Mouse (Mus musculus) splenic B cell, adult 2 months (primary cell): Measurements from ENCODE around the gene Golga7b.

Experiments
- DNase-seq: peaks from one replicate; pipeline ENCODE4 v3.0.0-alpha.2; 2011; ENCODE audit warnings: low read depth, low spot score
- H3K27me3 ChIP-seq: 2 replicates; pipeline ENCODE4 v1.6.1; 2012; ENCODE audit warnings: mild to moderate bottlenecking, low read length, moderate library complexity, mixed read lengths; ENCODE audit not compliant: control insufficient read depth, poor library complexity, insufficient read depth, severe bottlenecking
- H3K36me3 ChIP-seq: 2 replicates; pipeline ENCODE4 v1.6.1; 2012; ENCODE audit warnings: mild to moderate bottlenecking, low read length, moderate library complexity, mixed read lengths; ENCODE audit not compliant: control insufficient read depth, poor library complexity, insufficient read depth, severe bottlenecking

Golga7b gene

GRCm38 (mm10) chr19:42263524-42263923, 16.1 kb downstream of the Golga7b start:
- H3K36me3 ChIP-seq, result no peaks in the 10 kb centered on the region
- DNase-seq, result no peak
- no peaks in the 10 kb centered on the region for H3K27me3 ChIP-seq

- Histone ChIP-seq H3K36me3 (no peaks in the 10 kb centered on the region), H3K27me3 (no peaks in the 10 kb centered on the region)
- DNase-seq, result no peak
Measured at GRCm38 (mm10) chr19:42268337-42268736, 21.0 kb downstream of the Golga7b start.

DNA sequence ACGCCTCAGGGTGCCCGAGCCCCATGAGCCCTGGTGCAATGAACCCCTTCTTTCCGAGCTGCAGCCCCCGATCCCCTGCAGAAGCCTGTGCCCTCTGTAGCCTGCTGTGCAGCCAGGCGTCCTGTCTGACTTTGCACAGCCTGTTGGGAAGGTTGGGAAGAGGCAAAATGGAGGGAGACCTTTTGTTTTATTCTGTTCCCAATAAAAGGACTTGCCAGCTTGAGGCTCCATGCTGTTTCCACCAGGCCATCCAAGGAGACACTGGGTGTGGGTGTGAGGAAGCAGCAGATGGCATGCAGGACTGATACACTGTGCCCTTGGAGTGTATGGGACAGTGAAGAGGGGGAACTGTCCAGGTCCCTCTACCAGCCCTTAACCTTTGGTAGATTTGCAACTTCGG, 22.7 kb downstream of the Golga7b start:
- H3K36me3 ChIP-seq, result no peaks in the 10 kb centered on the region
- H3K27me3 ChIP-seq, result no peaks in the 10 kb centered on the region; the same call in 1 of the 2 replicates
- DNase-seq, result no peak

DNA sequence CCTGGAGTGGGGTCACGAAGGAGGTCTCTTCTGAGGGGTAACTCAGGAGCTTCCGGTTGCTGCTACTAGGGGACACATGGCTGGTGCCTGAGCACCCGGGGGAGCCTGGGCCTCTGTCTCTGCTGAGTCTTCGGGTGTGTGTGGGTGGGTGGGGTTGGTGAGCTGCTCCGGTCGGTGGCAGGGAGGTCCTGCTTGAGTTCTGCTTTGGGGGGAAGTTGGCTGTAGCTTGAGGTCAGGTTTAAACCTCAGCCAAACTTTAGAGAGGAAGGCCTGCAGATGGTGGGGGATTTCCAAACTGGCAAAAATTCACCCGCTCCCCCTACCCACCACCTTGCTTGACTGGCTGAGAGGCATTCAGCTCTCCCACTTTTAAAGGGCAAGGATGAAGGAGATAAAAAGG, 23.8 kb downstream of the Golga7b start:
- no peaks in the 10 kb centered on the region for H3K36me3 ChIP-seq
- peak; percentile 2 for DNase-seq

GRCm38 (mm10) chr19:42272003-42272963, 24.9 kb downstream of the Golga7b start:
- peak; percentile 63 for DNase-seq
- no peaks in the 10 kb centered on the region; the same call in 1 of the 2 replicates for H3K27me3 ChIP-seq
- H3K36me3 ChIP-seq, result no peaks in the 10 kb centered on the region

More for the DNA sequence above, 23.8 kb downstream of the Golga7b start:
- no peaks in the 10 kb centered on the region; the same call in 1 of the 2 replicates for H3K27me3 ChIP-seq

DNA sequence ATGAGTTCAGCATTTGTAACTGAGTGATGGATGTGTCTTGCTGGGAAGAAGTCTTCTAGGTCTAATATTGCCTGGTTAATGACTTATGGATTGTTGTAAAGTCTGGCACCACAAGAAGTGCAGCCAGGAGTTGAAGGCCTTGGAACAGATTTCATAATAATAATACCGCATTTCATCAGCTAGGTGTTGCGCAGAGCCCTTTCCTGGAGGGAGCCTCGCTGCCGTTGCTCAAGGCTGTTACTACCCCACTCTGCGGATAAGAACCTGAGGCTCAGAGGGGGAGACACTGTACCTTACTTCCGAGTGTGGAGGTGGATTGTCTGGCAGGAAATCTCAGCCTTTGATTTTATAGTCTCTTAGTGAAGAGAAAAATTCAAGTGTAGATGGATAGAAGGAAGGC, 29.9 kb downstream of the Golga7b start:
- Histone ChIP-seq H3K27me3 (no peaks in the 10 kb centered on the region; the same call in 1 of the 2 replicates), H3K36me3 (no peaks in the 10 kb centered on the region)
- DNase-seq, result no peak

DNA sequence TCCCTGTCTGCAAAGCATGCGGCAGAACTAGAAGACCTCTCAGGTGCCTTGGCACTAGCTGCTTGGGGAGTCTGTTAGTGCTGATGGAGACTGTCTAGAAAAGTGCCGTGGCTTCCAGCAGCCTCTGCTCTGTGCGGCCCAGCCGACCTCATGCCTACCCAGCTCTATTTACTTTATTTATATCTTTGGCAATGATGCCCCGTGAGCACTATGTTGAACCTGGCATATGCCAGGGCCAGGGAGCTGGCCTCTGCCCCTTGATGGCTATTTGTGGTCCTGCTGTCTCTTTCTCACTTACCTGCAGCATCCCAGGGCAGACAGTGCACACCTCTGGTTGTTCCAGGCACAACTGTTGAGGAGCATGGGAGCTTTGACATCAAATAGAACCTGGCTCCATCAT, 31.1 kb downstream of the Golga7b start:
- H3K36me3 ChIP-seq, result no peaks in the 10 kb centered on the region
- DNase-seq, result no peak
- H3K27me3 ChIP-seq, result no peaks in the 10 kb centered on the region; the same call in 1 of the 2 replicates

GRCm38 (mm10) chr19:42279611-42280010, 32.2 kb downstream of the Golga7b start:
- no peak for DNase-seq

GRCm38 (mm10) chr19:42284178-42284577, 36.8 kb downstream of the Golga7b start:
- no peak for DNase-seq
- H3K36me3 ChIP-seq, result no peaks in the 10 kb centered on the region
- no peaks in the 10 kb centered on the region for H3K27me3 ChIP-seq

More at GRCm38 (mm10) chr19:42279611-42280010, 32.2 kb downstream of the Golga7b start:
- Histone ChIP-seq H3K36me3 (no peaks in the 10 kb centered on the region), H3K27me3 (no peaks in the 10 kb centered on the region)

DNA sequence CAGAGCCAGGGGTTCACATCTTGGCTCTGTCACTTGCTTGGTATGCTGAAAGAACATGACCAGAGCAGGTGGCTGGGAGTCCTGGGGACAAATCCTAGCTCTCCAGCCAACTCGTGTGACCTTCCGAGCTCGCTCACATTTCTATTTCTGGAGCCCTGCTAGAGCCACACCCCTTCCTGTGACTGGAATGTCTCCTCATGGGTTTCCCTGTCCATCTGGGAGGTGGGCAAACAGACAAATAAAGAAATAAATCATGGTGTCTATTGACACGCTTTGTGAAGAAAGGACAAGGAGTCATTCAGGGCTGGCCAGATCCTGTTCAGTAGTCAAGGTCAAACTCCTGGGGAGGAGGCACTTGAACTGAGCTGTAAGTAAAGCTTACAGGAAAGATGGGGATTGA, 41.0 kb downstream of the Golga7b start:
- Histone ChIP-seq H3K27me3 (no peaks in the 10 kb centered on the region), H3K36me3 (no peaks in the 10 kb centered on the region)
- no peak for DNase-seq

- no peaks in the 10 kb centered on the region for H3K36me3 ChIP-seq
- no peak for DNase-seq
- H3K27me3 ChIP-seq, result no peaks in the 10 kb centered on the region
Measured at GRCm38 (mm10) chr19:42290954-42291661, 43.7 kb downstream of the Golga7b start.

GRCm38 (mm10) chr19:42292106-42292505, 44.7 kb downstream of the Golga7b start:
- Histone ChIP-seq H3K36me3 (no peaks in the 10 kb centered on the region), H3K27me3 (no peaks in the 10 kb centered on the region)
- no peak for DNase-seq

DNA sequence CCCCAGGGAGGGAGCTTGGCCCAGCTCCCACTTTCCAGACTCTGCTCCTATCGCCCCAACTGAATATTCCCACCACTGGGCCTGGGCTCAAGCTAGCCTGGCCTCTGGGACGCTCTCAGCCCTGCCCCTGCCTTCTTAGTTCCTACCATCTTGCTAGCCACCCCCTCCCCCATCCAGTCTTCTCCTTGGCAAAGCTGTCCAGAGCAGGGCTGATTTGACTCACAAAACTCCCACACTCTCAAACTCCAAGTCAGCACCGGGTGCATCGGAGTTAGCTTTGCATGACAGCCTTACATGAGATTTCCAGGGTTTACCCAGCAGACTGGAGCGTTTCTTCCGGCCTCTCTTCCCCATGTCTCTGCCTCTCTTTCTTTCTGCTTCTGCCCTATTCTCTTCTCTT, 45.8 kb downstream of the Golga7b start:
- DNase-seq, result no peak
- Histone ChIP-seq H3K27me3 (no peaks in the 10 kb centered on the region), H3K36me3 (no peaks in the 10 kb centered on the region)

- no peaks in the 10 kb centered on the region for H3K36me3 ChIP-seq
- no peak for DNase-seq
Measured at GRCm38 (mm10) chr19:42303210-42303813, 55.9 kb downstream of the Golga7b start.

DNA sequence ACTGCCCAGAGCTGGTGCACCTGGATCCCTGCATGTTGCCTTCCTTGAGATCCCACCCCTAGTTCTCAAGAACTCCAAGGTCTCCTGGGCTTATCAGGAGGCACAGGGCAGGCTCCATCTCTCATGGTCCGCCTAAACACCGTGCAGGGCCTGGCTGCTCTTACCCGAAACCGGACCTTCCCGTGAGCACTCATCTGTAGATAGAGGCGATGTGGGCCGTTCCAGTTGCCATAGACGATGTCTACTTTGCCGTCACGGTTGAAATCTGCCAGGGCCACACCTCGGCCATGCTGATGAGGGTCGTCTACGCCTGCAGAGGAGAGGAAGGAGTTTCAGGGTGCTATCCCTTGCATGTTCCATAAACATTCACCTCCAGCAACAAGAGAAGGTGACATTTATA, 57.1 kb downstream of the Golga7b start:
- H3K27me3 ChIP-seq, result no peaks in the 10 kb centered on the region
- no peak for DNase-seq
- H3K36me3 ChIP-seq, result no peaks in the 10 kb centered on the region

More at GRCm38 (mm10) chr19:42303210-42303813, 55.9 kb downstream of the Golga7b start:
- no peaks in the 10 kb centered on the region for H3K27me3 ChIP-seq
